Comparison of ENCODE assay signal across 8 mouse cellular contexts in genomic region chr11:69914917-69915430, GRCm38 (mm10). TPM values are rescaled to one million over a fixed set of nuclear protein-coding genes. Genes with fewer than 3 reads are reported as not detected.
DNase-seq lines count a peak whose midpoint lies in the region; ATAC-seq and TF ChIP-seq lines count a peak whose summit lies in the region.

No protein-coding gene starts in this region.

- in situ Hi-C loops in CH12.LX (cut with MboI; ENCODE audit: low pct_ligation_motif_present, low pct_unique_long_range_greater_than_20kb, low sequenced_read_pairs): loop anchor here (5.0 kb wide), 1 partner anchor 33 kb away; the partner anchor contains the start of gene Kctd11

- ATAC-seq in heart, embryonic 12.5 days (ENCODE audit: insufficient number of reproducible peaks, low FRiP score): no peak
- no peak for ATAC-seq in forebrain, postnatal 0 days
- no peak for ATAC-seq in liver, embryonic 16.5 days (ENCODE audit: low read depth)

- H3K4me2 ChIP-seq in heart, embryonic 12.5 days: peak overlapping the region; percentile 98
- peak overlapping the region; percentile 77 for H3K4me2 ChIP-seq in CH12.LX (ENCODE audit: insufficient read depth, low read depth, poor library complexity, severe bottlenecking)
- peak overlapping the region; percentile 99 for H3K4me2 ChIP-seq in forebrain, postnatal 0 days (ENCODE audit: low read depth)
- H3K4me2 ChIP-seq in liver, embryonic 16.5 days (ENCODE audit: low read depth, low read length): peak overlapping the region; percentile 96

- H3K4me1 ChIP-seq in heart, embryonic 12.5 days (replicated peaks): peaks cover 47% of the 10 kb centered on the region
- peaks cover 21 to 61% of the 10 kb centered on the region in 2 experiments for H3K4me1 ChIP-seq in CH12.LX (ENCODE audit: control insufficient read depth in 1 of 2, insufficient read depth in 2 of 2)
- peaks cover 12% of the 10 kb centered on the region for H3K4me1 ChIP-seq in forebrain, postnatal 0 days (ENCODE audit: insufficient read depth)
- H3K4me1 ChIP-seq in liver, embryonic 16.5 days (ENCODE audit: control insufficient read depth, low read depth, low read length): peaks cover 52% of the 10 kb centered on the region

- H3K9me3 ChIP-seq in heart, embryonic 12.5 days (replicated peaks): no peaks in the 10 kb centered on the region
- no peaks in the 10 kb centered on the region for H3K9me3 ChIP-seq in CH12.LX (replicated peaks; ENCODE audit: low read length)
- no peaks in the 10 kb centered on the region for H3K9me3 ChIP-seq in forebrain, postnatal 0 days (ENCODE audit: low read length)
- H3K9me3 ChIP-seq in liver, embryonic 16.5 days (replicated peaks; ENCODE audit: control insufficient read depth, low read length): no peaks in the 10 kb centered on the region

- DNase-seq in heart, postnatal 36 days: no peak
- no peak for DNase-seq in CH12.LX (ENCODE audit: extremely low read depth)
- no peak for DNase-seq in forebrain, postnatal 0 days
- DNase-seq in layer of hippocampus, postnatal 10 days (ENCODE audit: low spot score in 2 of 2): no peak
- DNase-seq in ovary, adult 18-20 months (ENCODE audit: low spot score): no peak
- no peak for DNase-seq in cerebellum, adult 11 months

- H3K36me3 ChIP-seq in heart, embryonic 12.5 days: peaks cover 79% of the 10 kb centered on the region
- peaks cover 74 to 88% of the 10 kb centered on the region in 2 experiments for H3K36me3 ChIP-seq in CH12.LX (replicated peaks in 1 of 2; ENCODE audit: control insufficient read depth in 1 of 2, insufficient read depth in 1 of 2, low read length in 1 of 2)
- H3K36me3 ChIP-seq in forebrain, postnatal 0 days (ENCODE audit: insufficient read depth): peaks cover 81% of the 10 kb centered on the region
- peaks cover 59% of the 10 kb centered on the region for H3K36me3 ChIP-seq in liver, embryonic 16.5 days (ENCODE audit: control insufficient read depth, insufficient read depth)

- TF ChIP-seq RAD21 in CH12.LX (IDR thresholded peaks at IDR 0.05; ENCODE audit: low read depth, low read length): no peak

- TF ChIP-seq EP300 in CH12.LX (IDR thresholded peaks at IDR 0.05; ENCODE audit: low read length): no peak

- intact Hi-C loops in heart, postnatal 36 days (cut with DNase I): no loop called here

- dilution Hi-C loops in CH12.LX (cut with MboI; ENCODE audit: extremely low pct_ligation_motif_present, extremely low pct_unique_long_range_greater_than_20kb, low sequenced_read_pairs): no loop called here

- no peaks in the 10 kb centered on the region for H3K27me3 ChIP-seq in heart, embryonic 12.5 days (replicated peaks)
- H3K27me3 ChIP-seq in CH12.LX (replicated peaks): no peaks in the 10 kb centered on the region
- no peaks in the 10 kb centered on the region for H3K27me3 ChIP-seq in forebrain, postnatal 0 days (ENCODE audit: insufficient read depth, low read length)
- H3K27me3 ChIP-seq in liver, embryonic 16.5 days (ENCODE audit: control insufficient read depth, insufficient read depth, low read depth, low read length): no peaks in the 10 kb centered on the region

- no peak overlapping the region for H3K27ac ChIP-seq in heart, embryonic 12.5 days (ENCODE audit: poor library complexity, severe bottlenecking)
- no peak overlapping the region for H3K27ac ChIP-seq in CH12.LX (ENCODE audit: insufficient read depth, low read depth)
- no peak overlapping the region for H3K27ac ChIP-seq in forebrain, postnatal 0 days (ENCODE audit: low read depth, low read length)
- H3K27ac ChIP-seq in liver, embryonic 16.5 days (ENCODE audit: low read length): peak overlapping the region; percentile 99

- peak overlapping the region; percentile 93 for H3K9ac ChIP-seq in heart, embryonic 12.5 days
- no peak overlapping the region for H3K9ac ChIP-seq in CH12.LX (ENCODE audit: insufficient read depth, low read depth)
- H3K9ac ChIP-seq in forebrain, postnatal 0 days: no peak overlapping the region
- H3K9ac ChIP-seq in liver, embryonic 16.5 days (ENCODE audit: low read depth, low read length): peak overlapping the region; percentile 94

- TF ChIP-seq CTCF in CH12.LX (conservative IDR thresholded peaks at IDR 0.05 in 1 of 2, IDR thresholded peaks at IDR 0.05 in 1 of 2; ENCODE audit: low read depth in 2 of 2, low read length in 2 of 2): no peak
- TF ChIP-seq CTCF in forebrain, postnatal 0 days (IDR thresholded peaks at IDR 0.05; ENCODE audit: low read depth): no peak

- peak overlapping the region; percentile 92 for H3K4me3 ChIP-seq in heart, embryonic 12.5 days
- H3K4me3 ChIP-seq in CH12.LX (replicated peaks in 1 of 3; ENCODE audit: low read depth in 2 of 3, low read length in 2 of 3, poor library complexity in 1 of 3): peak overlapping the region; percentile 67 to 91 (median 79)
- no peak overlapping the region for H3K4me3 ChIP-seq in forebrain, postnatal 0 days (ENCODE audit: low read depth, low read length)
- peak overlapping the region; percentile 93 for H3K4me3 ChIP-seq in liver, embryonic 16.5 days (ENCODE audit: low read depth, low read length)

- peak; percentile 50; the same call in 1 of the 2 replicates for TF ChIP-seq POLR2A in CH12.LX (IDR thresholded peaks at IDR 0.05; ENCODE audit: low read depth, low read length)

- H3K79me2 ChIP-seq in CH12.LX (replicated peaks; ENCODE audit: control insufficient read depth, extremely low read depth, insufficient read depth, poor library complexity, severe bottlenecking): peaks cover 40% of the 10 kb centered on the region

- WGBS in heart, embryonic 12.5 days: 34% methylated on average over 9 of the region's 9 CpGs
- WGBS in forebrain, postnatal 0 days: 43% methylated on average over 9 of the region's 9 CpGs
- 24% methylated on average over 9 of the region's 9 CpGs for WGBS in liver, embryonic 16.5 days (ENCODE audit: insufficient replicate concordance)

TF ChIP-seq in CH12.LX, 34 proteins besides CTCF, POLR2A, EP300 and RAD21 (continues in another document):
- TF ChIP-seq JUND (conservative IDR thresholded peaks at IDR 0.05; ENCODE audit: low read depth, low read length) (no peak), GABPA (IDR thresholded peaks at IDR 0.05; ENCODE audit: insufficient replicate concordance, low read depth, low read length) (no peak), POLR2AphosphoS2 (IDR thresholded peaks at IDR 0.05; ENCODE audit: low read depth, low read length) (peak; percentile 53; the same call in 1 of the 2 replicates), TCF12 (IDR thresholded peaks at IDR 0.05; ENCODE audit: low read depth, low read length) (no peak)

RNA-seq across cellular contexts. Expression of gene Gps2, which starts 1.3 kb away (rescaled TPM):
- 49.2 and 50.6 TPM in 2 replicates for polyA plus RNA-seq in heart, embryonic 12.5 days (2016; fragmentation: Nextera tagmentation; extraction: Ambion mirVana)
- total RNA-seq in heart, postnatal 36 days (2021): 10 to 100 TPM; 28.2 to 32.1 TPM
- 29.4 and 35.9 TPM in 2 replicates for total RNA-seq in CH12.LX (2012; rRNA removed)
- 25.0 and 27.4 TPM in 2 replicates for total RNA-seq in CH12.LX (2014; rRNA removed)
- 69.2 and 73.6 TPM in 2 replicates for polyA plus RNA-seq in CH12.LX (2012; ENCODE audit: insufficient read length, low read depth)
- 44.4 and 48.0 TPM in 2 replicates for total RNA-seq in forebrain, postnatal 0 days (2014; rRNA removed)
- polyA plus RNA-seq in forebrain, postnatal 0 days (2015; fragmentation: Nextera tagmentation; extraction: Ambion mirVana): 64.9 and 67.1 TPM in 2 replicates
- 81.1 and 83.1 TPM in 2 replicates for polyA plus RNA-seq in liver, embryonic 16.5 days (2015; fragmentation: Nextera tagmentation; extraction: Ambion mirVana)
- 10 to 100 TPM; 27.8 to 30.2 TPM for total RNA-seq in layer of hippocampus, postnatal 10 days (2021)

RNA-seq across cellular contexts. Expression of gene Eif5a, which starts 6.8 kb away (rescaled TPM):
- polyA plus RNA-seq in heart, embryonic 12.5 days (2016; fragmentation: Nextera tagmentation; extraction: Ambion mirVana): 1,286 and 1,307 TPM in 2 replicates
- 100 to 1,000 TPM; 420 to 449 TPM for total RNA-seq in heart, postnatal 36 days (2021)
- 1,419 and 1,651 TPM in 2 replicates for total RNA-seq in CH12.LX (2012; rRNA removed)
- total RNA-seq in CH12.LX (2014; rRNA removed): 2,535 and 2,729 TPM in 2 replicates
- 3,314 and 3,421 TPM in 2 replicates for polyA plus RNA-seq in CH12.LX (2012; ENCODE audit: insufficient read length, low read depth)
- total RNA-seq in forebrain, postnatal 0 days (2014; rRNA removed): 489 and 520 TPM in 2 replicates
- polyA plus RNA-seq in forebrain, postnatal 0 days (2015; fragmentation: Nextera tagmentation; extraction: Ambion mirVana): 1,306 and 1,372 TPM in 2 replicates
- 1,065 and 1,134 TPM in 2 replicates for polyA plus RNA-seq in liver, embryonic 16.5 days (2015; fragmentation: Nextera tagmentation; extraction: Ambion mirVana)
- total RNA-seq in layer of hippocampus, postnatal 10 days (2021): 100 to 1,000 TPM; 479 to 501 TPM

RNA-seq across cellular contexts. Expression of gene Neurl4, which starts 14.1 kb away (rescaled TPM):
- polyA plus RNA-seq in heart, embryonic 12.5 days (2016; fragmentation: Nextera tagmentation; extraction: Ambion mirVana): 7.6 and 9.2 TPM in 2 replicates
- 10 to 100 TPM; 40.2 to 47.4 TPM for total RNA-seq in heart, postnatal 36 days (2021)
- 51.0 and 56.1 TPM in 2 replicates for total RNA-seq in CH12.LX (2012; rRNA removed)
- total RNA-seq in CH12.LX (2014; rRNA removed): 21.4 and 22.9 TPM in 2 replicates
- 40.1 and 46.2 TPM in 2 replicates for polyA plus RNA-seq in CH12.LX (2012; ENCODE audit: insufficient read length, low read depth)
- total RNA-seq in forebrain, postnatal 0 days (2014; rRNA removed): 97.4 and 155 TPM in 2 replicates
- 15.6 and 18.2 TPM in 2 replicates for polyA plus RNA-seq in forebrain, postnatal 0 days (2015; fragmentation: Nextera tagmentation; extraction: Ambion mirVana)
- 2.2 and 2.6 TPM in 2 replicates for polyA plus RNA-seq in liver, embryonic 16.5 days (2015; fragmentation: Nextera tagmentation; extraction: Ambion mirVana)
- total RNA-seq in layer of hippocampus, postnatal 10 days (2021): 100 to 1,000 TPM; 127 to 146 TPM

RNA-seq across cellular contexts. Expression of gene 2810408A11Rik, which starts 14.2 kb away (rescaled TPM):
- polyA plus RNA-seq in heart, embryonic 12.5 days (2016; fragmentation: Nextera tagmentation; extraction: Ambion mirVana): 4.7 and 5.2 TPM in 2 replicates
- total RNA-seq in heart, postnatal 36 days (2021): under 1 TPM; 0.73 to 0.89 TPM
- 0.34 and 0.59 TPM in 2 replicates for total RNA-seq in CH12.LX (2012; rRNA removed)
- total RNA-seq in CH12.LX (2014; rRNA removed): 0.35 and 0.86 TPM in 2 replicates
- polyA plus RNA-seq in CH12.LX (2012; ENCODE audit: insufficient read length, low read depth): 0.33 and 0.41 TPM in 2 replicates
- 9.2 and 10.5 TPM in 2 replicates for total RNA-seq in forebrain, postnatal 0 days (2014; rRNA removed)
- polyA plus RNA-seq in forebrain, postnatal 0 days (2015; fragmentation: Nextera tagmentation; extraction: Ambion mirVana): 10.6 and 11.4 TPM in 2 replicates
- 0.46 and 0.76 TPM in 2 replicates for polyA plus RNA-seq in liver, embryonic 16.5 days (2015; fragmentation: Nextera tagmentation; extraction: Ambion mirVana)
- 1 to 10 TPM; 2.4 to 2.5 TPM for total RNA-seq in layer of hippocampus, postnatal 10 days (2021)

RNA-seq across cellular contexts. Expression of gene Acap1, which starts 19.6 kb away (rescaled TPM):
- polyA plus RNA-seq in heart, embryonic 12.5 days (2016; fragmentation: Nextera tagmentation; extraction: Ambion mirVana): 10.3 and 11.2 TPM in 2 replicates
- under 1 TPM; 0.78 to 0.89 TPM for total RNA-seq in heart, postnatal 36 days (2021)
- total RNA-seq in CH12.LX (2012; rRNA removed) (38.9 and 39.6 TPM in 2 replicates), CH12.LX (2014; rRNA removed) (58.2 and 66.2 TPM in 2 replicates)
- polyA plus RNA-seq in CH12.LX (2012; ENCODE audit: insufficient read length, low read depth): 66.7 and 70.9 TPM in 2 replicates
- total RNA-seq in forebrain, postnatal 0 days (2014; rRNA removed): 0.90 TPM in 1 of 2 replicates, not detected in the other
- 0.26 and 0.48 TPM in 2 replicates for polyA plus RNA-seq in forebrain, postnatal 0 days (2015; fragmentation: Nextera tagmentation; extraction: Ambion mirVana)
- 6.5 and 6.8 TPM in 2 replicates for polyA plus RNA-seq in liver, embryonic 16.5 days (2015; fragmentation: Nextera tagmentation; extraction: Ambion mirVana)
- under 1 TPM; 0.16 to 0.21 TPM for total RNA-seq in layer of hippocampus, postnatal 10 days (2021)

Comparison
In these comparisons a context has a peak if more than half of its experiments do, and no peak if none do; other contexts are left out.
1. H3K9ac ChIP-seq: peak in heart, embryonic 12.5 days (single experiment) and liver, embryonic 16.5 days (single experiment); none in CH12.LX (single experiment) and forebrain, postnatal 0 days (single experiment).
2. Peak in every context shown above with its lines, with median percentiles within 50 percentile points of each other: H3K4me2 ChIP-seq.